ENCODE assay signal across 21 mouse cellular contexts in the genomic region with DNA sequence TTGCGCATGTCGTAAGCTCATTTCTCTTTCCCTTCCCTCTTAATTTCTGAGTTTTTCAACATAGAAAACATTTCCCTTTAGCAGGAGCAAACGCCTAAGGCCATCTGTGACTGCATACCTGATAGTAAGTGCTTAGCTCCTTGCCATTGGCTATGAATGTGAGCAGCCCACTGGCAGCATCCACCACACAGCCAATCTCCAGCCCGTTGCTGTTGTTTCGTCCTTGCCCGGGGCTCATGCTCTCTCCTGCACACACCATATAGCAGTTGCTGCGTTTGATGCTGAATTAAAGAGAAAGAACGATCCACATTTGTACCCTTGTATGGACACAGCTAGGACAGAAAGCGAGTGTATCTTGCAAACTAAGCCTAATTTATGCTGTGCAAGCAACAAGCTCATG.
"Had no signal": no experiment of that assay in that cellular context is flagged by ENCODE, and none has a peak within 500 bp of the region (broad histone marks: within the 10 kb centered on the region; RNA-seq: fewer than 3 reads in every experiment).

No protein-coding gene starts in this region.

- ATAC-seq: liver, postnatal 0 days; lung, postnatal 0 days had no signal

- H3K9ac ChIP-seq: liver, embryonic 13.5 days; liver, embryonic 15.5 days; liver, postnatal 0 days; lung, embryonic 15.5 days; neural tube, embryonic 13.5 days; neural tube, embryonic 15.5 days had no signal

- H3K36me3 ChIP-seq: liver, embryonic 13.5 days; liver, embryonic 15.5 days; lung, embryonic 15.5 days; neural tube, embryonic 13.5 days had no signal

- H3K27me3 ChIP-seq: liver, embryonic 13.5 days; liver, embryonic 15.5 days; lung, embryonic 15.5 days; megakaryocyte, embryonic 14.5 days; neural tube, embryonic 13.5 days; neural tube, embryonic 15.5 days had no signal

- H3K4me2 ChIP-seq: liver, embryonic 11.5 days; liver, embryonic 13.5 days; liver, embryonic 15.5 days; lung, embryonic 15.5 days; neural tube, embryonic 13.5 days; neural tube, embryonic 15.5 days had no signal

- DNase-seq: liver, embryonic 13.5 days; liver, postnatal 0 days; lung, adult 2 months; lung, postnatal 14 days; lung, postnatal 36 days; right cerebral cortex, adult 18-20 months; right cerebral cortex, postnatal 25 days; right cerebral cortex, postnatal 4 days; spleen, adult 18-20 months; thymus, adult 18-20 months; thymus, postnatal 14 days; thymus, postnatal 36 days had no signal

- H3K4me1 ChIP-seq: liver, embryonic 13.5 days; liver, embryonic 15.5 days; lung, embryonic 15.5 days; megakaryocyte, embryonic 14.5 days; neural tube, embryonic 13.5 days; neural tube, embryonic 15.5 days had no signal

- H3K9me3 ChIP-seq: liver, embryonic 13.5 days; liver, embryonic 15.5 days; lung, embryonic 15.5 days; neural tube, embryonic 13.5 days; neural tube, embryonic 15.5 days had no signal

- H3K4me3 ChIP-seq: liver, embryonic 13.5 days; liver, embryonic 15.5 days; lung, embryonic 15.5 days; megakaryocyte, embryonic 14.5 days; myocyte; neural tube, embryonic 13.5 days; neural tube, embryonic 15.5 days had no signal

- H3K27ac ChIP-seq: liver, embryonic 13.5 days; liver, embryonic 15.5 days; lung, embryonic 15.5 days; macrophage; neural tube, embryonic 13.5 days; neural tube, embryonic 15.5 days had no signal
